Mouse (Mus musculus) megakaryocyte, embryonic 14.5 days (primary cell): Measurements from ENCODE around the gene Cplx1.

Experiments used
- FLI1 ChIP-seq: IDR thresholded peaks from 2 replicates; pipeline ENCODE4 v1.6.1; 2012; ENCODE audit warnings: low read length, inconsistent platforms, mixed read lengths
- GATA1 ChIP-seq: IDR thresholded peaks from 3 replicates; pipeline ENCODE4 v1.6.1; 2012; ENCODE audit warnings: mixed read lengths, low read length, inconsistent platforms, borderline replicate concordance

- TF ChIP-seq GATA1 (no peak), FLI1 (no peak)
Measured at GRCm38 (mm10) chr5:108565381-108565780, 15.6 kb upstream of the Cplx1 start.
